Comparison of ENCODE assay signal across 8 mouse cellular contexts in genomic region chr11:95521563-95521962, GRCm38 (mm10). TPM values are rescaled to one million over a fixed set of nuclear protein-coding genes. Genes with fewer than 3 reads are reported as not detected.
DNase-seq lines count a peak whose midpoint lies in the region; ATAC-seq and TF ChIP-seq lines count a peak whose summit lies in the region.

No protein-coding gene starts in this region.

- H3K9me3 ChIP-seq in E14TG2a.4 (ENCODE audit: low read length) = no peaks in the 10 kb centered on the region
- H3K9me3 ChIP-seq in forebrain, embryonic 14.5 days (replicated peaks; ENCODE audit: control insufficient read depth, low read length) = no peaks in the 10 kb centered on the region
- H3K9me3 ChIP-seq in liver, embryonic 16.5 days (replicated peaks; ENCODE audit: control insufficient read depth, low read length) = no peaks in the 10 kb centered on the region
- no peaks in the 10 kb centered on the region for H3K9me3 ChIP-seq in neural tube, embryonic 12.5 days

- peak; percentile 85 for DNase-seq in forebrain, embryonic 14.5 days (ENCODE audit: low spot score)
- peak; percentile 48 for DNase-seq in heart, postnatal 25 days (ENCODE audit: low spot score)
- peak; percentile 54 for DNase-seq in large intestine, adult 2 months (ENCODE audit: low read depth, low spot score)

- H3K4me2 ChIP-seq in forebrain, embryonic 14.5 days (ENCODE audit: low read length) = peak overlapping the region; percentile 42
- peak overlapping the region; percentile 43 for H3K4me2 ChIP-seq in liver, embryonic 16.5 days (ENCODE audit: low read depth, low read length)
- H3K4me2 ChIP-seq in neural tube, embryonic 12.5 days (replicated peaks) = peak overlapping the region; percentile 54

- H3K27ac ChIP-seq in forebrain, embryonic 14.5 days (ENCODE audit: low read depth, low read length) = no peak overlapping the region
- H3K27ac ChIP-seq in liver, embryonic 16.5 days (ENCODE audit: low read length) = no peak overlapping the region
- H3K27ac ChIP-seq in neural tube, embryonic 12.5 days = no peak overlapping the region
- no peak overlapping the region for H3K27ac ChIP-seq in testis, adult 2 months (ENCODE audit: control insufficient read depth, insufficient read depth, low read depth, low read length)

- H3K36me3 ChIP-seq in E14TG2a.4 (ENCODE audit: insufficient read depth, low read length) = no peaks in the 10 kb centered on the region
- H3K36me3 ChIP-seq in forebrain, embryonic 14.5 days (ENCODE audit: control insufficient read depth, insufficient read depth, low read length) = no peaks in the 10 kb centered on the region
- no peaks in the 10 kb centered on the region for H3K36me3 ChIP-seq in liver, embryonic 16.5 days (ENCODE audit: control insufficient read depth, insufficient read depth)
- no peaks in the 10 kb centered on the region for H3K36me3 ChIP-seq in neural tube, embryonic 12.5 days
- H3K36me3 ChIP-seq in testis, adult 2 months (ENCODE audit: control insufficient read depth, insufficient read depth, low read length) = no peaks in the 10 kb centered on the region

- peak; percentile 100 for TF ChIP-seq CTCF in E14TG2a.4 (conservative IDR thresholded peaks at IDR 0.05; ENCODE audit: low read length)
- peak; percentile 93 for TF ChIP-seq CTCF in testis, adult 2 months (IDR thresholded peaks at IDR 0.05; ENCODE audit: control insufficient read depth, insufficient read depth, insufficient replicate concordance, low read depth, low read length)

- 0 out of 2 replicates have a peak, but pooled peaks cover 9% of the 10 kb centered on the region for H3K27me3 ChIP-seq in E14TG2a.4 (ENCODE audit: insufficient read depth, low read length)
- no peaks in the 10 kb centered on the region; the same call in 1 of the 2 replicates for H3K27me3 ChIP-seq in forebrain, embryonic 14.5 days (replicated peaks; ENCODE audit: control insufficient read depth, insufficient read depth, low read length)
- H3K27me3 ChIP-seq in liver, embryonic 16.5 days (ENCODE audit: control insufficient read depth, insufficient read depth, low read depth, low read length) = peaks cover 13% of the 10 kb centered on the region
- H3K27me3 ChIP-seq in neural tube, embryonic 12.5 days (replicated peaks) = no peaks in the 10 kb centered on the region
- no peaks in the 10 kb centered on the region for H3K27me3 ChIP-seq in testis, adult 2 months (ENCODE audit: control insufficient read depth, insufficient read depth, low read length)

- peaks cover 76% of the 10 kb centered on the region for H3K4me1 ChIP-seq in E14TG2a.4 (replicated peaks; ENCODE audit: low read depth, low read length)
- peaks cover 10% of the 10 kb centered on the region for H3K4me1 ChIP-seq in forebrain, embryonic 14.5 days (ENCODE audit: control insufficient read depth, insufficient read depth, low read length)
- peaks cover 8% of the 10 kb centered on the region for H3K4me1 ChIP-seq in liver, embryonic 16.5 days (ENCODE audit: control insufficient read depth, low read depth, low read length)
- H3K4me1 ChIP-seq in neural tube, embryonic 12.5 days = peaks cover 15% of the 10 kb centered on the region
- H3K4me1 ChIP-seq in testis, adult 2 months (ENCODE audit: control insufficient read depth, insufficient read depth, low read length) = peaks cover 11% of the 10 kb centered on the region

- WGBS in forebrain, embryonic 14.5 days = 2% methylated on average over 13 of the region's 13 CpGs
- 2% methylated on average over 13 of the region's 13 CpGs for WGBS in large intestine, adult 2 months
- WGBS in liver, embryonic 16.5 days (ENCODE audit: insufficient replicate concordance) = 2% methylated on average over 13 of the region's 13 CpGs
- 2% methylated on average over 13 of the region's 13 CpGs for WGBS in neural tube, embryonic 12.5 days

- intact Hi-C loops in heart, postnatal 25 days (cut with DNase I) = loop anchor here (2.0 kb wide), 4 partner anchors 139 to 405 kb away; no protein-coding TSS in a partner anchor

- no peak for TF ChIP-seq POLR2A in testis, adult 2 months (IDR thresholded peaks at IDR 0.05; ENCODE audit: control insufficient read depth, low read depth, low read length)

- ATAC-seq in cerebellum, adult (ENCODE audit: insufficient number of reproducible peaks, low FRiP score, low TSS enrichment) = peak; percentile 32; the same call in 1 of the 2 replicates
- ATAC-seq in forebrain, embryonic 14.5 days = peak; percentile 56
- 0 out of 2 replicates have a peak, but pooled peaks have one; percentile 32 for ATAC-seq in liver, embryonic 16.5 days (ENCODE audit: low read depth)
- ATAC-seq in neural tube, embryonic 12.5 days (ENCODE audit: low FRiP score, low read depth) = peak; percentile 52; the same call in 1 of the 2 replicates

- H3K9ac ChIP-seq in forebrain, embryonic 14.5 days (ENCODE audit: low read length) = peak overlapping the region; percentile 21
- no peak overlapping the region for H3K9ac ChIP-seq in liver, embryonic 16.5 days (ENCODE audit: low read depth, low read length)
- no peak overlapping the region for H3K9ac ChIP-seq in neural tube, embryonic 12.5 days

- peak overlapping the region; percentile 43 for H3K4me3 ChIP-seq in E14TG2a.4 (replicated peaks; ENCODE audit: low read length)
- peak overlapping the region; percentile 15; the same call in 1 of the 2 replicates for H3K4me3 ChIP-seq in forebrain, embryonic 14.5 days (ENCODE audit: low read depth, low read length)
- 0 out of 2 replicates have a peak overlapping the region, but pooled peaks have one; percentile 12 for H3K4me3 ChIP-seq in liver, embryonic 16.5 days (ENCODE audit: low read depth, low read length)
- no peak overlapping the region for H3K4me3 ChIP-seq in neural tube, embryonic 12.5 days
- peak overlapping the region; percentile 27 for H3K4me3 ChIP-seq in testis, adult 2 months (ENCODE audit: control insufficient read depth, low read depth, low read length)

RNA-seq across cellular contexts. Expression of gene Nxph3, which starts 7.2 kb away (rescaled TPM):
- 7.8 and 10.3 TPM in 2 replicates for polyA plus RNA-seq in forebrain, embryonic 14.5 days (2014; fragmentation: Nextera tagmentation; extraction: Ambion mirVana)
- under 1 TPM; 0.62 to 0.64 TPM for total RNA-seq in heart, postnatal 25 days (2021)
- polyA plus RNA-seq in large intestine, adult 2 months (2012; rRNA removed) = 0.53 and 0.55 TPM in 2 replicates
- not detected in 2 replicates for polyA plus RNA-seq in liver, embryonic 16.5 days (2015; fragmentation: Nextera tagmentation; extraction: Ambion mirVana)
- polyA plus RNA-seq in neural tube, embryonic 12.5 days (2016; fragmentation: Nextera tagmentation; extraction: Ambion mirVana) = 0.49 and 0.55 TPM in 2 replicates
- polyA plus RNA-seq in testis, adult 2 months (2012; rRNA removed) = 1.9 and 2.0 TPM in 2 replicates
